Mouse (Mus musculus) testis, adult 2 months (tissue): ENCODE data around the gene Sbno2.

ENCODE experiments used
- CTCF ChIP-seq: fragments of 200-500 bp; IDR thresholded peaks from 2 replicates; pipeline ENCODE4 v1.5.1; 2012; ENCODE audit warnings: low read depth, mild to moderate bottlenecking, inconsistent platforms, low read length, moderate library complexity; ENCODE audit not compliant: control insufficient read depth, insufficient read depth, insufficient replicate concordance
- POLR2A ChIP-seq: fragments of 200-500 bp; IDR thresholded peaks from 2 replicates; pipeline ENCODE4 v1.6.1; 2012; ENCODE audit warnings: low read depth, mild to moderate bottlenecking, inconsistent platforms, low read length, moderate library complexity; ENCODE audit not compliant: control insufficient read depth

GRCm38 (mm10) chr10:80134421-80134820, 29.1 kb upstream of the Sbno2 start:
- TF ChIP-seq CTCF = no peak
- no peak for TF ChIP-seq POLR2A
